Mouse (Mus musculus) CH12.LX (cell line): ENCODE measurements around the gene Pdss2. TPM values are rescaled to one million over a fixed set of nuclear protein-coding genes. Genes with fewer than 3 reads are reported as not detected.

Source experiments
- DNase-seq: peaks from one replicate; pipeline ENCODE4 v3.0.0-alpha.2; 2013; ENCODE audit errors: extremely low read depth
- H3K27ac ChIP-seq: 2 replicates; pipeline ENCODE4 v1.5.1; 2012; ENCODE audit warnings: low read depth, mild to moderate bottlenecking, control low read depth, moderate library complexity; ENCODE audit not compliant: insufficient read depth
- H3K27me3 ChIP-seq: replicated peaks from 2 replicates; pipeline ENCODE3; 2012; ENCODE audit warnings: inconsistent platforms
- H3K36me3 ChIP-seq, 2 experiments: replicated peaks in 1 of 2; 2 replicates each; pipeline versions ENCODE3 to v1.6.1; 2012; ENCODE audit warnings: inconsistent platforms in 1 of 2, low read length in 1 of 2, mild to moderate bottlenecking in 1 of 2, mixed read lengths in 1 of 2, moderate library complexity in 1 of 2; ENCODE audit not compliant: control insufficient read depth in 1 of 2, insufficient read depth in 1 of 2
- H3K4me1 ChIP-seq, 2 experiments: 2 replicates each; pipeline ENCODE4 v1.6.1; 2012; ENCODE audit warnings: inconsistent platforms in 1 of 2, moderate library complexity in 1 of 2; ENCODE audit not compliant: insufficient read depth in 2 of 2, control insufficient read depth in 1 of 2
- H3K4me2 ChIP-seq: 2 replicates; pipeline ENCODE4 v1.6.1; 2012; ENCODE audit warnings: low read depth, mild to moderate bottlenecking, control low read depth; ENCODE audit not compliant: poor library complexity, insufficient read depth, severe bottlenecking
- H3K4me3 ChIP-seq, 3 experiments: fragments of 150-350 bp in 1 of 3; sonication (generic) in 1 of 3; replicated peaks in 1 of 3; 2 replicates each; pipeline versions ENCODE3 to v1.5.1; 2011 to 2012; ENCODE audit warnings: low read depth in 2 of 3, low read length in 2 of 3, mild to moderate bottlenecking in 2 of 3, moderate library complexity in 2 of 3, control low read depth in 1 of 3, improper control_type of control experiment in 1 of 3, inconsistent platforms in 1 of 3, mixed read lengths in 1 of 3; ENCODE audit not compliant: poor library complexity in 1 of 3
- H3K79me2 ChIP-seq: replicated peaks from 2 replicates; pipeline ENCODE4 v1.6.1; 2012; ENCODE audit warnings: mild to moderate bottlenecking, moderate library complexity; ENCODE audit not compliant: control insufficient read depth, poor library complexity, insufficient read depth, severe bottlenecking; ENCODE audit errors: extremely low read depth
- H3K9ac ChIP-seq: 2 replicates; pipeline ENCODE4 v1.6.1; 2012; ENCODE audit warnings: low read depth, mild to moderate bottlenecking, control low read depth, moderate library complexity; ENCODE audit not compliant: insufficient read depth
- H3K9me3 ChIP-seq: replicated peaks from 2 replicates; pipeline ENCODE3; 2012; ENCODE audit warnings: low read length, inconsistent platforms, mixed read lengths
- CHD1 ChIP-seq: IDR thresholded peaks from 2 replicates; pipeline ENCODE4 v1.6.1; 2012; ENCODE audit warnings: low read depth, low read length, improper control_type of control experiment, inconsistent platforms
- IRF4 ChIP-seq: IDR thresholded peaks from 2 replicates; pipeline ENCODE4 v1.6.1; 2014; ENCODE audit warnings: low read depth, mild to moderate bottlenecking, inconsistent platforms, low read length, improper control_type of control experiment
- JUND ChIP-seq: conservative IDR thresholded peaks from 2 replicates; pipeline ENCODE4 v1.6.1; 2011; ENCODE audit warnings: low read depth, low read length, improper control_type of control experiment
- MAZ ChIP-seq: IDR thresholded peaks from 2 replicates; pipeline ENCODE4 v1.6.1; 2012; ENCODE audit warnings: low read depth, mild to moderate bottlenecking, inconsistent platforms, low read length, improper control_type of control experiment, moderate library complexity
- MXI1 ChIP-seq: IDR thresholded peaks from 2 replicates; pipeline ENCODE4 v1.6.1; 2011; ENCODE audit warnings: mild to moderate bottlenecking, low read depth, low read length, improper control_type of control experiment
- MYC ChIP-seq: IDR thresholded peaks from 2 replicates; pipeline ENCODE4 v1.6.1; 2011; ENCODE audit warnings: low read depth, mild to moderate bottlenecking, improper control_type of control experiment, low read length
- NELFE ChIP-seq: IDR thresholded peaks from 2 replicates; pipeline ENCODE4 v1.6.1; 2011; ENCODE audit warnings: low read depth, low read length, improper control_type of control experiment
- RAD21 ChIP-seq: IDR thresholded peaks from 2 replicates; pipeline ENCODE4 v1.6.1; 2011; ENCODE audit warnings: low read depth, mild to moderate bottlenecking, low read length, improper control_type of control experiment, moderate library complexity
- RCOR1 ChIP-seq: conservative IDR thresholded peaks from 2 replicates; pipeline ENCODE4 v1.6.1; 2012; ENCODE audit warnings: low read depth, mild to moderate bottlenecking, inconsistent platforms, low read length, improper control_type of control experiment
- SIN3A ChIP-seq: IDR thresholded peaks from 2 replicates; pipeline ENCODE4 v1.6.1; 2012; ENCODE audit warnings: low read length, improper control_type of control experiment, inconsistent platforms
- TBP ChIP-seq: conservative IDR thresholded peaks from 2 replicates; pipeline ENCODE4 v1.6.1; 2011; ENCODE audit warnings: low read depth, low read length, improper control_type of control experiment
- TCF12 ChIP-seq: IDR thresholded peaks from 2 replicates; pipeline ENCODE4 v1.6.1; 2014; ENCODE audit warnings: low read depth, mild to moderate bottlenecking, inconsistent platforms, low read length, improper control_type of control experiment
- UBTF ChIP-seq: IDR thresholded peaks from 2 replicates; pipeline ENCODE4 v1.6.1; 2012; ENCODE audit warnings: low read depth, mild to moderate bottlenecking, inconsistent platforms, low read length, improper control_type of control experiment, moderate library complexity
- USF2 ChIP-seq: conservative IDR thresholded peaks from 2 replicates; pipeline ENCODE4 v1.6.1; 2011; ENCODE audit warnings: low read depth, low read length, improper control_type of control experiment
- ZKSCAN1 ChIP-seq: IDR thresholded peaks from 2 replicates; pipeline ENCODE4 v1.6.1; 2012; ENCODE audit warnings: low read depth, inconsistent platforms, low read length, improper control_type of control experiment, borderline replicate concordance
- ZMIZ1 ChIP-seq: IDR thresholded peaks from 2 replicates; pipeline ENCODE4 v1.6.1; 2012; ENCODE audit warnings: low read depth, mild to moderate bottlenecking, inconsistent platforms, low read length, improper control_type of control experiment
- ZNF384 ChIP-seq: IDR thresholded peaks from 2 replicates; pipeline ENCODE4 v1.6.1; 2012; ENCODE audit warnings: low read depth, low read length, improper control_type of control experiment, inconsistent platforms
- dilution Hi-C: fragments of 300-500 bp; cut with MboI; formaldehyde crosslinking; loops from 2 replicates; pipeline ENCODE4 v1.14.3; 2020; ENCODE audit warnings: low sequenced_read_pairs; ENCODE audit not compliant: extremely low pct_unique_long_range_greater_than_20kb, extremely low pct_ligation_motif_present
- in situ Hi-C: fragments of 300-500 bp; cut with MboI; formaldehyde crosslinking; loops from 3 replicates; pipeline ENCODE4 v1.14.3; 2019; ENCODE audit warnings: low sequenced_read_pairs, low pct_ligation_motif_present, low pct_unique_long_range_greater_than_20kb, mixed read lengths
- polyA plus RNA-seq: library from polyadenylated mRNA; unstranded; fragments of >175 nt; gene quantifications from 2 replicates; pipeline ENCODE4 v1.2.1, GENCODE M21; 2012; ENCODE audit warnings: low read depth; ENCODE audit not compliant: insufficient read length
- total RNA-seq, 2 experiments: library from RNA; depleted of rRNA; stranded (reverse); fragments of 300-350 nt in 1 of 2; fragments of >200 nt in 1 of 2; gene quantifications; 2 replicates each; pipeline ENCODE4 v1.2.3; 2012 to 2014

Pdss2 gene
- total and polyA plus RNA-seq, 3 experiments: 11.1 to 17.9 (median 14.3) TPM

GRCm38 (mm10) chr10:43422061-43422770, 200.9 kb downstream of the Pdss2 start (continued):
- peak; percentile 48; the same call in 1 of the 2 replicates for TF ChIP-seq MXI1
- no peak for TF ChIP-seq ZNF384
- no peak for TF ChIP-seq ZKSCAN1
- TF ChIP-seq MAZ: no peak
- no peak for TF ChIP-seq TBP
- TF ChIP-seq IRF4: peak; percentile 42; the same call in 1 of the 2 replicates
- TF ChIP-seq ZMIZ1: no peak
- TF ChIP-seq RAD21: no peak; the same call in 1 of the 2 replicates
- no peak for TF ChIP-seq JUND
- no peak for TF ChIP-seq RCOR1

- H3K9me3 ChIP-seq: no peaks in the 10 kb centered on the region
- dilution Hi-C loops (no loop called here), in situ Hi-C loops (no loop called here)
- H3K9ac ChIP-seq: no peak overlapping the region
- H3K27ac ChIP-seq: no peak overlapping the region
- no peak overlapping the region for H3K4me3 ChIP-seq
- H3K4me1 ChIP-seq: peaks cover 12 to 35% of the 10 kb centered on the region in 2 experiments
- no peak for TF ChIP-seq TBP
- no peak for TF ChIP-seq JUND
- TF ChIP-seq SIN3A: no peak
- TF ChIP-seq CHD1: no peak
- TF ChIP-seq UBTF: no peak
- no peak for TF ChIP-seq ZMIZ1
- TF ChIP-seq RAD21: no peak
- TF ChIP-seq TCF12: no peak
- TF ChIP-seq MAZ: no peak
- no peak for TF ChIP-seq MYC
- no peak for TF ChIP-seq USF2
- no peak for TF ChIP-seq NELFE
- no peaks in the 10 kb centered on the region for H3K79me2 ChIP-seq
- no peak overlapping the region for H3K4me2 ChIP-seq
- peaks cover 0 to 21% of the 10 kb centered on the region in 2 experiments for H3K36me3 ChIP-seq
- DNase-seq: no peak
- no peaks in the 10 kb centered on the region for H3K27me3 ChIP-seq
Observed at GRCm38 (mm10) chr10:43424545-43424944, 203.3 kb downstream of the Pdss2 start.

- dilution Hi-C loops (no loop called here), in situ Hi-C loops (no loop called here)
- no peak for TF ChIP-seq RAD21
- H3K27ac ChIP-seq: no peak overlapping the region
- no peak overlapping the region for H3K9ac ChIP-seq
- no peak for DNase-seq
- H3K4me3 ChIP-seq: no peak overlapping the region
- H3K36me3 ChIP-seq: peaks cover 0 to 23% of the 10 kb centered on the region in 2 experiments
- peaks cover 2% of the 10 kb centered on the region for H3K9me3 ChIP-seq
- no peaks in the 10 kb centered on the region for H3K79me2 ChIP-seq
- H3K4me1 ChIP-seq: no peaks in the 10 kb centered on the region
- H3K4me2 ChIP-seq: no peak overlapping the region
- H3K27me3 ChIP-seq: no peaks in the 10 kb centered on the region
Observed at GRCm38 (mm10) chr10:43430606-43431005, 209.3 kb downstream of the Pdss2 start.
